Mouse (Mus musculus) heart, postnatal 0 days (tissue): ENCODE results near the gene Rad52.

Experiments used
- CTCF ChIP-seq: IDR thresholded peaks from 2 replicates; pipeline ENCODE4 v1.5.1; 2016; ENCODE audit warnings: antibody characterized with exemption, control low read depth, low read depth
- EP300 ChIP-seq: IDR thresholded peaks from 2 replicates; pipeline ENCODE4 v1.6.1; 2016; ENCODE audit warnings: antibody characterized with exemption, low read depth

DNA sequence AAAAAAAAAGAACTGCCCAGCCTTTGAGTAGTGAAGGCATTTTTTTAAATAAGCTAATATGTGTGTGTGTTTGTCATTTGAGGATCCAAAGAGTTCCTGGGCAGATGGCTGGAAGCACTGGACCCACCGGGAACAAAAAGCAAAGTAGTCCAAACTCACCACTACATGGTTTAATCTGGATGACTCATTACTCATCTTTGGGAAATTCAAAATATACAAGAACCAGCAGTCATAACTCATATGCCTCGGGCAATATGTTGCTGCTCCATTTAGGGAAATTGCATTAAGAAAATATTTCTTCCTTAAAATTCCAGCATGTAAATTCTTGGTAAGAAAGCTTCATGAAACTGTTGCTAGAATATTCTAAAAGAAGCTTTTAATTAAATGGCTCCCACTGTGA is 42.3 kb upstream of the Rad52 start:
- TF ChIP-seq CTCF: no peak
- TF ChIP-seq EP300: no peak
